Mouse (Mus musculus) CH12.LX (cell line): ENCODE measurements around the gene Sipa1l2. TPM values are rescaled to one million over a fixed set of nuclear protein-coding genes. Genes with fewer than 3 reads are reported as not detected.

Experiments used
- DNase-seq: peaks from one replicate; pipeline ENCODE4 v3.0.0-alpha.2; 2013; ENCODE audit errors: extremely low read depth
- H3K27ac ChIP-seq: 2 replicates; pipeline ENCODE4 v1.5.1; 2012; ENCODE audit warnings: low read depth, mild to moderate bottlenecking, control low read depth, moderate library complexity; ENCODE audit not compliant: insufficient read depth
- H3K27me3 ChIP-seq: replicated peaks from 2 replicates; pipeline ENCODE3; 2012; ENCODE audit warnings: inconsistent platforms
- H3K36me3 ChIP-seq, 2 experiments: replicated peaks in 1 of 2; 2 replicates each; pipeline versions ENCODE3 to v1.6.1; 2012; ENCODE audit warnings: inconsistent platforms in 1 of 2, low read length in 1 of 2, mild to moderate bottlenecking in 1 of 2, mixed read lengths in 1 of 2, moderate library complexity in 1 of 2; ENCODE audit not compliant: control insufficient read depth in 1 of 2, insufficient read depth in 1 of 2
- H3K4me1 ChIP-seq, 2 experiments: 2 replicates each; pipeline ENCODE4 v1.6.1; 2012; ENCODE audit warnings: inconsistent platforms in 1 of 2, moderate library complexity in 1 of 2; ENCODE audit not compliant: insufficient read depth in 2 of 2, control insufficient read depth in 1 of 2
- H3K4me2 ChIP-seq: 2 replicates; pipeline ENCODE4 v1.6.1; 2012; ENCODE audit warnings: low read depth, mild to moderate bottlenecking, control low read depth; ENCODE audit not compliant: poor library complexity, insufficient read depth, severe bottlenecking
- H3K4me3 ChIP-seq, 3 experiments: fragments of 150-350 bp in 1 of 3; sonication (generic) in 1 of 3; replicated peaks in 1 of 3; 2 replicates each; pipeline versions ENCODE3 to v1.5.1; 2011 to 2012; ENCODE audit warnings: low read depth in 2 of 3, low read length in 2 of 3, mild to moderate bottlenecking in 2 of 3, moderate library complexity in 2 of 3, control low read depth in 1 of 3, improper control_type of control experiment in 1 of 3, inconsistent platforms in 1 of 3, mixed read lengths in 1 of 3; ENCODE audit not compliant: poor library complexity in 1 of 3
- H3K79me2 ChIP-seq: replicated peaks from 2 replicates; pipeline ENCODE4 v1.6.1; 2012; ENCODE audit warnings: mild to moderate bottlenecking, moderate library complexity; ENCODE audit not compliant: control insufficient read depth, poor library complexity, insufficient read depth, severe bottlenecking; ENCODE audit errors: extremely low read depth
- H3K9ac ChIP-seq: 2 replicates; pipeline ENCODE4 v1.6.1; 2012; ENCODE audit warnings: low read depth, mild to moderate bottlenecking, control low read depth, moderate library complexity; ENCODE audit not compliant: insufficient read depth
- H3K9me3 ChIP-seq: replicated peaks from 2 replicates; pipeline ENCODE3; 2012; ENCODE audit warnings: low read length, inconsistent platforms, mixed read lengths
- CHD1 ChIP-seq: IDR thresholded peaks from 2 replicates; pipeline ENCODE4 v1.6.1; 2012; ENCODE audit warnings: low read depth, low read length, improper control_type of control experiment, inconsistent platforms
- CTCF ChIP-seq, 2 experiments: IDR thresholded peaks in 1 of 2; conservative IDR thresholded peaks in 1 of 2; 2 replicates each; pipeline ENCODE4 v1.5.1; 2011 to 2012; ENCODE audit warnings: low read depth in 2 of 2, low read length in 2 of 2, improper control_type of control experiment in 1 of 2, inconsistent platforms in 1 of 2, mild to moderate bottlenecking in 1 of 2, moderate library complexity in 1 of 2
- HCFC1 ChIP-seq: IDR thresholded peaks from 2 replicates; pipeline ENCODE4 v1.6.1; 2012; ENCODE audit warnings: low read depth, mild to moderate bottlenecking, inconsistent platforms, low read length, improper control_type of control experiment
- KAT2A ChIP-seq: IDR thresholded peaks from 2 replicates; pipeline ENCODE4 v1.6.1; 2012; ENCODE audit warnings: low read length, improper control_type of control experiment, inconsistent platforms; ENCODE audit not compliant: insufficient replicate concordance
- MAX ChIP-seq: IDR thresholded peaks from 2 replicates; pipeline ENCODE4 v1.6.1; 2011; ENCODE audit warnings: low read length, improper control_type of control experiment
- MAZ ChIP-seq: IDR thresholded peaks from 2 replicates; pipeline ENCODE4 v1.6.1; 2012; ENCODE audit warnings: low read depth, mild to moderate bottlenecking, inconsistent platforms, low read length, improper control_type of control experiment, moderate library complexity
- MEF2A ChIP-seq: IDR thresholded peaks from 2 replicates; pipeline ENCODE4 v1.6.1; 2014; ENCODE audit warnings: low read depth, mild to moderate bottlenecking, inconsistent platforms, low read length, improper control_type of control experiment, borderline replicate concordance
- MXI1 ChIP-seq: IDR thresholded peaks from 2 replicates; pipeline ENCODE4 v1.6.1; 2011; ENCODE audit warnings: mild to moderate bottlenecking, low read depth, low read length, improper control_type of control experiment
- NELFE ChIP-seq: IDR thresholded peaks from 2 replicates; pipeline ENCODE4 v1.6.1; 2011; ENCODE audit warnings: low read depth, low read length, improper control_type of control experiment
- NRF1 ChIP-seq: IDR thresholded peaks from 2 replicates; pipeline ENCODE4 v1.6.1; 2014; ENCODE audit warnings: low read depth, mild to moderate bottlenecking, inconsistent platforms, low read length, improper control_type of control experiment, moderate library complexity
- PAX5 ChIP-seq: IDR thresholded peaks from 2 replicates; pipeline ENCODE4 v1.6.1; 2012; ENCODE audit warnings: low read length, inconsistent platforms, mixed read lengths
- SIN3A ChIP-seq: IDR thresholded peaks from 2 replicates; pipeline ENCODE4 v1.6.1; 2012; ENCODE audit warnings: low read length, improper control_type of control experiment, inconsistent platforms
- SMC3 ChIP-seq: IDR thresholded peaks from 2 replicates; pipeline ENCODE4 v1.6.1; 2011; ENCODE audit warnings: low read depth, low read length, improper control_type of control experiment
- TCF12 ChIP-seq: IDR thresholded peaks from 2 replicates; pipeline ENCODE4 v1.6.1; 2014; ENCODE audit warnings: low read depth, mild to moderate bottlenecking, inconsistent platforms, low read length, improper control_type of control experiment
- USF1 ChIP-seq: IDR thresholded peaks from 2 replicates; pipeline ENCODE4 v1.6.1; 2014; ENCODE audit warnings: low read depth, mild to moderate bottlenecking, inconsistent platforms, low read length, improper control_type of control experiment
- USF2 ChIP-seq: conservative IDR thresholded peaks from 2 replicates; pipeline ENCODE4 v1.6.1; 2011; ENCODE audit warnings: low read depth, low read length, improper control_type of control experiment
- ZC3H11A ChIP-seq: IDR thresholded peaks from 2 replicates; pipeline ENCODE4 v1.6.1; 2012; ENCODE audit warnings: low read depth, mild to moderate bottlenecking, inconsistent platforms, low read length, improper control_type of control experiment
- ZMIZ1 ChIP-seq: IDR thresholded peaks from 2 replicates; pipeline ENCODE4 v1.6.1; 2012; ENCODE audit warnings: low read depth, mild to moderate bottlenecking, inconsistent platforms, low read length, improper control_type of control experiment
- ZNF384 ChIP-seq: IDR thresholded peaks from 2 replicates; pipeline ENCODE4 v1.6.1; 2012; ENCODE audit warnings: low read depth, low read length, improper control_type of control experiment, inconsistent platforms
- dilution Hi-C: fragments of 300-500 bp; cut with MboI; formaldehyde crosslinking; loops from 2 replicates; pipeline ENCODE4 v1.14.3; 2020; ENCODE audit warnings: low sequenced_read_pairs; ENCODE audit not compliant: extremely low pct_unique_long_range_greater_than_20kb, extremely low pct_ligation_motif_present
- in situ Hi-C: fragments of 300-500 bp; cut with MboI; formaldehyde crosslinking; loops from 3 replicates; pipeline ENCODE4 v1.14.3; 2019; ENCODE audit warnings: low sequenced_read_pairs, low pct_ligation_motif_present, low pct_unique_long_range_greater_than_20kb, mixed read lengths
- polyA plus RNA-seq: library from polyadenylated mRNA; unstranded; fragments of >175 nt; gene quantifications from 2 replicates; pipeline ENCODE4 v1.2.1, GENCODE M21; 2012; ENCODE audit warnings: low read depth; ENCODE audit not compliant: insufficient read length
- total RNA-seq, 2 experiments: library from RNA; depleted of rRNA; stranded (reverse); fragments of 300-350 nt in 1 of 2; fragments of >200 nt in 1 of 2; gene quantifications; 2 replicates each; pipeline ENCODE4 v1.2.3; 2012 to 2014

Sipa1l2 gene
- total and polyA plus RNA-seq, 3 experiments, result 2.0 to 5.6 (median 2.7) TPM

- Histone ChIP-seq H3K36me3 (no peaks in the 10 kb centered on the region), H3K27me3 (no peaks in the 10 kb centered on the region), H3K4me1 (peaks cover 5 to 36% of the 10 kb centered on the region in 2 experiments; a peak in 3 of 4 replicates), H3K4me3 (no peak overlapping the region), H3K9ac (no peak overlapping the region), H3K27ac (no peak overlapping the region), H3K79me2 (no peaks in the 10 kb centered on the region), H3K9me3 (no peaks in the 10 kb centered on the region), H3K4me2 (no peak overlapping the region)
- dilution Hi-C loops (no loop called here), in situ Hi-C loops (no loop called here)
- peak; percentile 59 for DNase-seq
- no peak for TF ChIP-seq CTCF (conservative IDR thresholded peaks at IDR 0.05 in 1 of 2, IDR thresholded peaks at IDR 0.05 in 1 of 2; ENCODE audit: low read depth in 2 of 2, low read length in 2 of 2)
- no peak for TF ChIP-seq SIN3A
- no peak for TF ChIP-seq NRF1
- TF ChIP-seq TCF12, result no peak
- TF ChIP-seq ZMIZ1, result no peak
- TF ChIP-seq MXI1, result no peak
- TF ChIP-seq NELFE, result no peak
- TF ChIP-seq USF1, result no peak
Observed at GRCm38 (mm10) chr8:125498508-125498907, 71.1 kb downstream of the Sipa1l2 start.

- dilution Hi-C loops (no loop called here), in situ Hi-C loops (no loop called here)
- no peak for DNase-seq
- Histone ChIP-seq H3K4me3 (no peak overlapping the region), H3K4me2 (no peak overlapping the region), H3K4me1 (peaks cover 5 to 26% of the 10 kb centered on the region in 2 experiments; a peak in 3 of 4 replicates), H3K27me3 (no peaks in the 10 kb centered on the region), H3K9ac (no peak overlapping the region), H3K79me2 (no peaks in the 10 kb centered on the region), H3K27ac (no peak overlapping the region), H3K36me3 (peaks cover 17 to 20% of the 10 kb centered on the region in 2 experiments), H3K9me3 (no peaks in the 10 kb centered on the region)
- TF ChIP-seq HCFC1, result no peak
Observed at GRCm38 (mm10) chr8:125495545-125495944, 74.1 kb downstream of the Sipa1l2 start.

- Histone ChIP-seq H3K9ac (no peak overlapping the region), H3K27ac (no peak overlapping the region), H3K9me3 (no peaks in the 10 kb centered on the region), H3K4me1 (peaks cover 0 to 20% of the 10 kb centered on the region in 2 experiments; a peak in 2 of 4 replicates), H3K79me2 (no peaks in the 10 kb centered on the region), H3K27me3 (no peaks in the 10 kb centered on the region), H3K4me2 (no peak overlapping the region), H3K36me3 (peaks cover 21 to 32% of the 10 kb centered on the region in 2 experiments), H3K4me3 (no peak overlapping the region)
- TF ChIP-seq ZC3H11A (no peak), USF2 (no peak), NRF1 (no peak), MAZ (no peak), MAX (no peak), MEF2A (no peak), CHD1 (no peak), ZNF384 (no peak), SMC3 (no peak), HCFC1 (no peak), NELFE (no peak), PAX5 (no peak), KAT2A (no peak)
- DNase-seq, result no peak
- dilution Hi-C loops (no loop called here), in situ Hi-C loops (no loop called here)
Observed at GRCm38 (mm10) chr8:125493254-125493815, 76.3 kb downstream of the Sipa1l2 start.
